Mouse (Mus musculus) naive thymus-derived CD4-positive, alpha-beta T cell, adult 5 months (primary cell): Measurements from ENCODE around the gene Xcl1. TPM values are rescaled to one million over a fixed set of nuclear protein-coding genes. Genes with fewer than 3 reads are reported as not detected.

ENCODE experiments used
- polyA plus RNA-seq: library from polyadenylated mRNA; unstranded; fragments of 100-300 nt; shearing (Covaris generic); gene quantifications from one replicate; pipeline ENCODE4 v1.2.1, GENCODE M21; 2017

Gene Xcl1
- not detected for polyA plus RNA-seq

DNA sequence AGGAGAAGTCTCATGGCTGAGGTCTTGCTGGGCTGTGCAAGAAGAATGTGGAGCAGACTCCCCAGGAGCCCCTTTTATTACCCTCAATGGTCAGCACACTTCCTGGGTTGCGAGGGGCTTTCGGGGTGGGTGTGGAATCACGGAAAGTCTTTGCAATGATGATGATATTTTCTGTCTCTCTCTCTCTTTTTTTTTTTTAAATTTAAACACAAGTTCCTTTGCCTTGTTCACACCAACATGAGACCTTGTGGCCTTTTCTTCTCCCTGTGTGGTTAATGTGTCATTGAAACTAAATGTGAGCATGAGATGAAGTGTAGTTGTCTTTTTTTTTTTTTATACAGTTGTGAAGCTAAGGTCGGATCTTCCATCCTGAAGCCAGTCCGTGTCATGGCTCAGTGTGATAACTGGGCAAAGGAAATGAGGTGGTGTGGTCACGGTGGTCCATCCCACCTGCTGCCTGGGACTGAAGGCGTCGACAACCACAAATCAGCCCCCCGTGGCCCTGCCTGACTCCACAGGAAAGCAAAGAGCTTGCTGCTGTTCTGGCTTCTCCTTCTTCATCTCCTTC is at the start of gene Xcl1:
TSS of gene Xcl1 (minus strand) at position 51 of the 568 bp plus-strand sequence.

Other genes with a start within 250 kb of the Xcl1 start
- gene Dpt, start 138.9 kb downstream of the Xcl1 start, polyA plus RNA-seq, result not detected
- not detected for gene Tbx19, start 225.2 kb upstream of the Xcl1 start, polyA plus RNA-seq